Mouse (Mus musculus): Measurements from ENCODE around the gene Wdr27. TPM values are rescaled to one million over a fixed set of nuclear protein-coding genes. Genes with fewer than 3 reads are reported as not detected.

The Wdr27 gene
- total RNA-seq, 1 experiment from 2014 or later, result not detected

GRCm38 (mm10) chr17:14771339-14771738 lies 171.6 kb downstream of the Wdr27 start:
- no peak for ATAC-seq (replicated peaks in 1 of 2; ENCODE audit: insufficient read depth in 1 of 2, low FRiP score in 2 of 2, low TSS enrichment in 1 of 2, low read depth in 1 of 2, poor library complexity in 2 of 2, severe bottlenecking in 2 of 2)

- no peak for ATAC-seq (replicated peaks in 1 of 2; ENCODE audit: insufficient read depth in 1 of 2, low FRiP score in 2 of 2, low TSS enrichment in 1 of 2, low read depth in 1 of 2, poor library complexity in 2 of 2, severe bottlenecking in 2 of 2)
Measured at GRCm38 (mm10) chr17:14770377-14770776, 172.6 kb downstream of the Wdr27 start.

Other genes with a start within 250 kb of the Wdr27 start
- 0.44 and 0.45 TPM in 2 replicates for gene Thbs2, start 248.9 kb downstream of the Wdr27 start, total RNA-seq (2017)
- gene 1600012H06Rik, start within 50 bp of the Wdr27 start, total RNA-seq (2017), result 7.7 and 10.9 TPM in 2 replicates
- 60.8 and 74.1 TPM in 2 replicates for gene Phf10, start 18.1 kb upstream of the Wdr27 start, total RNA-seq (2017)
- gene 9030025P20Rik, start 35.3 kb upstream of the Wdr27 start, total RNA-seq (2017), result 7.4 and 11.8 TPM in 2 replicates
- not detected in 2 replicates for gene Gm3417, start 35.6 kb upstream of the Wdr27 start, total RNA-seq (2017)
- gene Gm3435, start 67.0 kb upstream of the Wdr27 start, total RNA-seq (2017), result 3.0 TPM in 2 replicates
- gene Ermard, start 98.0 kb upstream of the Wdr27 start, total RNA-seq (2017), result 40.0 and 52.3 TPM in 2 replicates
- gene Tcte3, start 98.3 kb upstream of the Wdr27 start, total RNA-seq (2017), result not detected in 2 replicates
- 11.6 and 21.5 TPM in 2 replicates for gene Gm3448, start 98.4 kb upstream of the Wdr27 start, total RNA-seq (2017)

Data from hematopoietic stem cell, adult 5-6 weeks (primary cell).